Mouse (Mus musculus): ENCODE measurements around the gene Tmem229b. TPM values are rescaled to one million over a fixed set of nuclear protein-coding genes. Genes with fewer than 3 reads are reported as not detected.
"Not testable (repeated sequence)": the region's sequence is repeated elsewhere in the genome, so short reads cannot be mapped to it uniquely, and the experiment has no call there.

Tmem229b gene
- 9.8 and 11.0 TPM in 2 replicates for polyA plus RNA-seq (2012; rRNA removed)

DNA sequence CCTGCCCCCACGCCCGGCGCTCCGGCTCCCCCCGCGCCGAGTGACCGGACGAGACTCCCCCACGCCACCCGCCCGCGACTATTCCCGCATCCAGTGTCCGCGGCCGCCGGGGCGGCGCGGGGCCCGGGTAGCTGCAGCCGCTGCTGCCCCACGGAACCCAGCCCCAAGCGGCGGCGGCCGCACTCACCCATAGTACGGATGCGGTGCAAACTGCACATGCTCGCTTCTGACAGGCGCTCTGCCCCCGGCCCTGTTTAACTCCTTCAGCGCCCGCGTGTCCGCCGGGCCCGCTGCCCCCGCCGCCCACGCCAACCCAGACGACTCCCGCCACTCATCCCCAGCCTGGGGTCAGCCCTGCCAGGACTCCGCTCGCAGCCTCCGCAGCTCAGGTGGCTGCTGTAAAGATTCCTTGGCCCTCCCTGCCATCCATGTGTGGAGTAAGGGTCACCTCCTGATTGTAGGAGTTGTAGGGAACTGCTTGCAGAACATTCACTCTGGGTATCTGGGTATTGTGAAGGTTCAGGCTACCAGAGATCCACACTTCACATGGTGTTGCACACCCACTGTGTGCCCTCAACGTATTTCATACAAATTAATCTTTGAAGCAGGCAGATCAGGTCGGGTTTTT lies at the start of gene Tmem229b:
TSS of gene Tmem229b (minus strand) at position 502 of the 628 bp plus-strand sequence.
- WGBS = 4% methylated on average over 49 of the region's 49 CpGs
- no peak for DNase-seq (ENCODE audit: low read depth, low spot score)

GRCm38 (mm10) chr12:79055276-79055675 lies 47.8 kb upstream of the Tmem229b start:
- 75% methylated on average over 7 of the region's 7 CpGs for WGBS
- DNase-seq (ENCODE audit: low read depth, low spot score) = no peak

GRCm38 (mm10) chr12:79052073-79052472 lies 44.6 kb upstream of the Tmem229b start:
- 94% methylated on average over 2 of the region's 2 CpGs for whole genome bisulfite sequencing
- DNase-seq (ENCODE audit: low read depth, low spot score) = no peak

DNA sequence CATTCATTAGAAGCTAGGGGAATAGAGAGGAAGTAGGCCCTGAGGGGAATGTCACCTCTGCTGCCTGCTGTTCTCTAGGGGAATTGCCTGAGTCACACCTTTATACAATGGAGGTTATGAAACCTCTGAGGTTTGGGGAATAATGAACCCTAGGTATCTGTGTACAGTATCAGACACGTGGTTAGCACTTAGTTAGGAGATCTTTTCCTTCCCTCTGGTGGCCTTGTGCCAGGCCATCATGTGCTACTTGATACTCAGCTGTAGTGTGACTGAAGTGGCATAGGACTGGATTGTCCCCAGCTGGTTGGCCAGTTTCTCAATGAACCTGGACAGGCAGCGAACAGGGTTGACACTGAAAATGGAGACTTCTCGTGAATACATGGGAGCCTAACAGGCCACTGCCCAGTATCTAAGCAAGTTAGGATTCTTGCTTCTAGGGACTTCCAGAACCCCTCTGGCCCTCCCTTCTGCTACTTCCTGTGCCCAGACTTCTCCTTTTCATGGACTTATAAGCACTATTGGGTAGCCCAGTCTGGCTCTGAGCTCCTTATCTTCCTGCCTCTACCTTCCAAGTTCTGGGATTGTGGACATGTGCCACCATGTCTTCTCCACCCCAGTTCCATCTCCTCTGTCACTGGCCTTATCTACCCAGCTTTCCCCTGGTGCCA lies 43.3 kb upstream of the Tmem229b start:
- DNase-seq (ENCODE audit: low read depth, low spot score) = no peak
- 63% methylated on average over 3 of the region's 3 CpGs for WGBS

DNA sequence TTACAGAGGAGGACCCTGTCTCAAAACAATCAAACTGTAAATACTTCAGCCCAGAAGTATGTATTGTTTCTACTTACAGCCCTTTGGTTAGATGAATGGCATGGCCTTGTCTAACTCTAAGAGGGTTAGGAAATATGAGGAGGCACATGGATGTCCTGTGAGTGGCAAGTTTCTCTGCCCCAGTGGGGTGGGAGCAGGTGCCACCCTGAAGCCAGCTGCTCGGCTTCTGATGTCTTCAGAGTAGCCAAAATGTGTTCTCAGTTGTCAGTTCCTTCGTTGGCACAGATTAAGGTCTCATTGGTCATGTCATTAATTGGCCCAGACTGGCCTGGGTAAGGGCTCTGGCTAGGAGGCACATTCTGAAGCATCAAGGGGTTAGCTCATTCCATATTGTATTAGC lies 42.4 kb upstream of the Tmem229b start:
- WGBS = 83% methylated on average over 2 of the region's 2 CpGs
- no peak for DNase-seq (ENCODE audit: low read depth, low spot score)

DNA sequence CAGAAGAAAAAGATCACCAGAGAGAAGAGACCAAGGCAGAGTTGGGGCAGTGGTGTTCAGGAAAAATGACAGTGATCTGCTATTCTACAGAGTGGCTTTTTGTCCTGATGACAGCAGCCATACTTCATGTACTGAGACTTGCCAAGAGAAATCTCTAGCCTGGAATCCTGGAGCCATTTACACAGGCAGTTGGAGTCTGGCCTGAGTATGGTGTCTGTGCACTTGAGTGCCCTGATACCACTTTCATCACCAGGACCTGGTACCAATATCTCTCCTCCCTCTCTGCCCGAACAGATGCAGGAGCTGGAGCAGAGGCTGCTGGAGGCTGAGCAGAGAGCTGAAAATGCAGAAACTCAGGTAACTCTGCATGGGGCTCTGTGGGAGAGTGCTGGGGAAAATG lies 41.5 kb upstream of the Tmem229b start:
- WGBS = 92% methylated on average over 1 of the region's 1 CpGs
- DNase-seq (ENCODE audit: low read depth, low spot score) = no peak

DNA sequence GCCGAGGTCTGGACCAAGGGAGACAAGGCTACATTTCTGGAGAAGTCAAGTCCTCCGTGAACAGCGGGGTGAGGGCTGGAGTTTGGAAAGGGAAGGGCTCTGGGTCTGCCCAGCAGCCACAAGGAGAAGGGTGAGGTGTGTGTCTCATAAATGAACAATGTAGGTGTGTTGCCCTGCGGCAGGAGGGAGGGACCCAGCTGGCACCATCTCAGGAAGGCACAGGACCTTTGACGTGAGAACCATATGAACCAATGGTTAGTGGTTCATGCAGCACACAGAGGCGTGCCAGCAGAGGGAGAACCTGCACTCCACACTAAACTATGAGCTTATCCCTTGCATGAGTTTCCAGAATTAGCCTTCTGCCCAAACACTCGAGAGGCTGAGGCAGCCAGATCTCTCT lies 39.8 kb upstream of the Tmem229b start:
- 39% methylated on average over 7 of the region's 7 CpGs for WGBS
- peak; percentile 63 for DNase-seq (ENCODE audit: low read depth, low spot score)

DNA sequence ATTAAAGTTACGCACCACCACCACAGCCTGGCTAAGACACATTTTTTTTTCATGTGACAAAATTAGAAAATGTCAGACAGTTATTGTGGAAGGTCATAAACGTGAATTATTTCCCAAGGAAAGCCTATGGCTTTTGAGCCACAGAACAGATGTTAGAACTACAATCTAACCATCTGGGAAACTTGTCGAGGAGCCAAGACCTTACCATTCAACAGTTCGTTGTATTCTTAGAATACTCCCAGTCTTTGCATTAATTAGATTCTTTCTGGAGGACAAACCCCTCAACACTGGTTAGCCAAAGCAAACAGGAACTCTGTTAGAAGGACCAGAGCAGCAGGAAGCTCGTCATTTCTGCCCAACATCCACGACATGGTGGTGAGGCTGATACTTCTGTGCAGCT lies 38.7 kb upstream of the Tmem229b start:
- DNase-seq (ENCODE audit: low read depth, low spot score) = no peak
- whole genome bisulfite sequencing = 36% methylated on average over 6 of the region's 6 CpGs

DNA sequence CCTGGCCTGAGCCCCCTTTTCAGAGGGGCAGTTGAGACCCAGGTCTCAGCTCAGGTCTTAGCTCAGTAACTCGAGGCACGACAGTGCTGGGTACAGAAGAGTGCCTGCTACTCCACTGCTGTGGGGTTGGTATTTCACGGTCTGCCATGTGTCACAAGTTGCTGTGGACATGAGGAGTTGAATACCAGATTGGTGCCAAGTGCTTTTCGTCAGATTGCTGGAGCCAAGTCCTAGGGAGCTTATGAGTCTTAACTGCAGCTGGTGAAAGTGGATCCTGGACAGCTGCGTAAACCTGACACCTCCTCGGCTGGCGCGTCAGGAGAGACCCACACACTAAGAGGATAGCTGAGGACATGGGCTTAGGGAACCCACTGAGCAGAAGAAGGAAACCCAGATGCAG lies 37.2 kb upstream of the Tmem229b start:
- 80% methylated on average over 8 of the region's 8 CpGs for WGBS
- no peak for DNase-seq (ENCODE audit: low read depth, low spot score)

DNA sequence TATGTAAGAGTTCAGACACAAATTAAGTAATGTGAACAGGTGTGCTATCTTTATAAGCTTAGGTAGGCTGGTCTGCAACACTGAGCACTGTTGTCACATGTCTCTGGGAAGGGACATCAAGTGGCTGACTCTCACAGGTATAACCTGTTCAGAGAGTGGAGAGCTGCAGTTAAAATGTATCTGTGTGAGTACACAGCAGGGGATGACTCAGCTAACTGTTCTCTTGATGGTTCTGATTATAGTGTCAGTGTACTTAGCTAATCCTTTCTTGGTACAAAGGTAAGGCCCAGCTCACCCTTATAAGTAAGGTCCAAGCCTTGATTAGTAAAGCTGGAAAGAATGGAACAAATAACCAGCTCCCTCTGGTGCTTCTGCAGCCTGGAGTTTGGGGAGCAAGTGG lies 34.0 kb upstream of the Tmem229b start:
- DNase-seq (ENCODE audit: low read depth, low spot score) = peak; percentile 71

GRCm38 (mm10) chr12:79040201-79040827 lies 32.9 kb upstream of the Tmem229b start:
- WGBS = 34% methylated on average over 11 of the region's 11 CpGs
- DNase-seq (ENCODE audit: low read depth, low spot score) = peak; percentile 47

GRCm38 (mm10) chr12:79039708-79040107 lies 32.3 kb upstream of the Tmem229b start:
- WGBS = 39% methylated on average over 8 of the region's 8 CpGs

GRCm38 (mm10) chr12:79035349-79035748 lies 27.9 kb upstream of the Tmem229b start:
- WGBS = 29% methylated on average over 3 of the region's 3 CpGs
- no peak for DNase-seq (ENCODE audit: low read depth, low spot score)

More at GRCm38 (mm10) chr12:79039708-79040107, 32.3 kb upstream of the Tmem229b start:
- DNase-seq (ENCODE audit: low read depth, low spot score) = no peak

GRCm38 (mm10) chr12:79034331-79034730 lies 26.9 kb upstream of the Tmem229b start:
- WGBS = over 99% methylated on average over 2 of the region's 2 CpGs
- no peak for DNase-seq (ENCODE audit: low read depth, low spot score)

- under 1% methylated on average over 80 of the region's 80 CpGs for WGBS
- no peak for DNase-seq (ENCODE audit: low read depth, low spot score)
Measured at GRCm38 (mm10) chr12:79028911-79029861, 21.8 kb upstream of the Tmem229b start, which contains the start of gene Plekhh1. Plekhh1 (plus strand) TSS chr12:79029163.

DNA sequence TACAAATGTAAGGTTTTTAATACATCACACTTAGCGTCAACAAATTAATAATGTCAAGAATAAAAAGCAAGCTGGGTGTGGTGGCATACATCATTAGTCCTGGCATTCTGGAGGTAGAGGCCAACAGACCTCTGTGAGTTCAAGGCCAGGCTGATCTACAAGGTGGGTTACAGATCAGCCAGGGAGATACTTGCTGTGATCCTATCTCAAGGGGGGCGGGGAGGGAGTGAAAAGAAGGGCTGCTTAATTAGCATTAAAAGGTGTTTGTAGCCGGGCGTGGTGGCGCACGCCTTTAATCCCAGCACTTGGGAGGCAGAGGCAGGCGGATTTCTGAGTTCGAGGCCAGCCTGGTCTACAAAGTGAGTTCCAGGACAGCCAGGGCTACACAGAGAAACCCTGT lies 20.1 kb upstream of the Tmem229b start:
- 97% methylated on average over 8 of the region's 8 CpGs for WGBS
- DNase-seq (ENCODE audit: low read depth, low spot score) = not testable (repeated sequence)

DNA sequence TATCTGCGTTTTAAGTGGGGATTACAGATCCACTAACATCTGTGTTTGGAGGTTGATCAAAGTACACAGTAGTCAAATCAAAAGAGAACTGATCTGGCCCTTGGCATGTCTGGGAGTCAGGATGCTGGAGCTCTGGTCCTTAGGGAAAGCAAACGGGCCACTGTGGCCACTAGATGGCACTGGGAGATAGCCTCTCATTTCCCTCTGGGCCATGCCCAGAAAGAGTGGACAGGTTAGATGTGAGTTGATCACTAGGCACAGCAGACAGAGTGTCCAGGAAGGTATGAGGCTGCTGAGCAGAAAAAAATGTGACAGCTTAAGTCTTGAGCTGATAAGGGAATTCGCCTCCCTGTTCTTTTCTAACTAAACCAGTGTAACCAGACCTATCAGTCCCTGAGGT lies 15.5 kb upstream of the Tmem229b start:
- peak; percentile 75 for DNase-seq (ENCODE audit: low read depth, low spot score)
- WGBS = 16% methylated on average over 3 of the region's 3 CpGs

DNA sequence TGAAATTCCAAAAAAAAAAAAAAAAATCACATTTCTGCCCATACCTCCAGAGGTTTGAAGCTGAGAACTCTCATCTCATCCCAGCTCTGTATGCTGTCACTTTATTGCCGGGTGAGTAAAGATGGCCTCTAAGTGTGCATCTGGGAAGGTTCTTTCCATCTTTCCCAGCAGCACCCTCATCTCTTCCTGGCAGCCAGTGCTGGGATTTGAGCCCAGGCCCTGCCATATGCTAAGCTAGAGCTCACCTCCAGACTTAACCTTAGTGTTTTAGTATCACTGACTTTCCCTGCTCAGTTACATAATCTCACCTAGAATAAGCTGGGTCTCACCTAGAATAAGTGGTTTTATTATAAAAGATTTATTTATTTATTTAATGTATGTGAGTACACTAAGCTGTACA lies 14.5 kb upstream of the Tmem229b start:
- WGBS = 80% methylated on average over 1 of the region's 1 CpGs
- DNase-seq (ENCODE audit: low read depth, low spot score) = no peak

GRCm38 (mm10) chr12:79017994-79018399 lies 10.6 kb upstream of the Tmem229b start:
- 30% methylated on average over 4 of the region's 4 CpGs for WGBS
- DNase-seq (ENCODE audit: low read depth, low spot score) = no peak

- WGBS = 55% methylated on average over 5 of the region's 5 CpGs
- DNase-seq (ENCODE audit: low read depth, low spot score) = no peak
Measured at GRCm38 (mm10) chr12:79016109-79016508, 8.7 kb upstream of the Tmem229b start.
